Mouse (Mus musculus): Measurements from ENCODE around the gene Chd1l. TPM values are rescaled to one million over a fixed set of nuclear protein-coding genes. Genes with fewer than 3 reads are reported as not detected.

Gene Chd1l
- polyA plus RNA-seq, 1 experiment from 2014 or later = 23.0 TPM

- Histone ChIP-seq H3K4me3 (no peak overlapping the region), H3K9me3 (no peaks in the 10 kb centered on the region), H3K27ac (replicated peaks) (no peak overlapping the region), H3K36me3 (replicated peaks) (peaks cover 21% of the 10 kb centered on the region), H3K27me3 (replicated peaks; ENCODE audit: low read depth, poor library complexity, severe bottlenecking) (no peaks in the 10 kb centered on the region), H3K4me1 (no peaks in the 10 kb centered on the region)
- DNase-seq (ENCODE audit: low spot score) = no peak
- 93% methylated on average over 5 of the region's 5 CpGs for WGBS
Measured at GRCm38 (mm10) chr3:97558554-97558953, 51.4 kb downstream of the Chd1l start.

GRCm38 (mm10) chr3:97546205-97546604 lies 63.8 kb downstream of the Chd1l start:
- no peak overlapping the region for H3K27ac ChIP-seq (replicated peaks)
- 45% methylated on average over 8 of the region's 8 CpGs for WGBS
- no peak for DNase-seq (ENCODE audit: low spot score)

DNA sequence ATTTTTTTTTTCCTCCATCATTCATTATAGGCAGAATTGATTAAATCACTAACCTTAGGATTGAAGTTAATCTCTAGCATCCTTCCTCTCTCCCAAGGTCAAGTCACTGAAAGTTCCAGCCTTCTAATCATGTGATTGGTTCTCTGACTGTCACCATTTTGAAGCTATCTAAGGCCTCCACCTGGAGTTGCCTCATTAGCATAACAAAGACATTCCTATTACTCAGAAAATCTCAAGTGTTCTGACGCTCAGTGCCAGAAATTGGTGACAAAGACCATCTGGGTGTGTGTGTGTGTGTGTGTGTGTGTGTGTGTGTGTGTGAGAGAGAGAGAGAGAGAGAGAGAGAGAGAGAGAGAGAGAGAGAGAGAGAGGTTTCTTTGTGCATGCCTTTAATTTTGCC lies 69.8 kb downstream of the Chd1l start:
- Histone ChIP-seq H3K27me3 (replicated peaks; ENCODE audit: low read depth, poor library complexity, severe bottlenecking) (no peaks in the 10 kb centered on the region), H3K9me3 (no peaks in the 10 kb centered on the region), H3K4me3 (no peak overlapping the region), H3K27ac (replicated peaks) (no peak overlapping the region), H3K36me3 (replicated peaks) (no peaks in the 10 kb centered on the region), H3K4me1 (no peaks in the 10 kb centered on the region)
- 22% methylated on average over 1 of the region's 1 CpGs for WGBS
- no peak for DNase-seq (ENCODE audit: low spot score)

More at GRCm38 (mm10) chr3:97546205-97546604, 63.8 kb downstream of the Chd1l start:
- Histone ChIP-seq H3K4me3 (no peak overlapping the region), H3K27me3 (replicated peaks; ENCODE audit: low read depth, poor library complexity, severe bottlenecking) (no peaks in the 10 kb centered on the region), H3K4me1 (no peaks in the 10 kb centered on the region), H3K36me3 (replicated peaks) (no peaks in the 10 kb centered on the region), H3K9me3 (no peaks in the 10 kb centered on the region)

- DNase-seq (ENCODE audit: low spot score) = no peak
- H3K4me1 ChIP-seq = no peaks in the 10 kb centered on the region
- no peak overlapping the region for H3K27ac ChIP-seq (replicated peaks)
- H3K27me3 ChIP-seq (replicated peaks; ENCODE audit: low read depth, poor library complexity, severe bottlenecking) = no peaks in the 10 kb centered on the region
- WGBS = 65% methylated on average over 1 of the region's 1 CpGs
- H3K36me3 ChIP-seq (replicated peaks) = no peaks in the 10 kb centered on the region
- H3K9me3 ChIP-seq = no peaks in the 10 kb centered on the region
- H3K4me3 ChIP-seq = no peak overlapping the region
Measured at GRCm38 (mm10) chr3:97538634-97539033, 71.4 kb downstream of the Chd1l start.

- Histone ChIP-seq H3K27ac (replicated peaks) (no peak overlapping the region), H3K9me3 (no peaks in the 10 kb centered on the region), H3K27me3 (replicated peaks; ENCODE audit: low read depth, poor library complexity, severe bottlenecking) (no peaks in the 10 kb centered on the region), H3K4me1 (no peaks in the 10 kb centered on the region), H3K4me3 (no peak overlapping the region), H3K36me3 (replicated peaks) (no peaks in the 10 kb centered on the region)
- 89% methylated on average over 2 of the region's 2 CpGs for WGBS
- no peak for DNase-seq (ENCODE audit: low spot score)
Measured at GRCm38 (mm10) chr3:97537006-97537405, 73.0 kb downstream of the Chd1l start.

GRCm38 (mm10) chr3:97535660-97536059 lies 74.3 kb downstream of the Chd1l start:
- H3K36me3 ChIP-seq (replicated peaks) = no peaks in the 10 kb centered on the region
- H3K27me3 ChIP-seq (replicated peaks; ENCODE audit: low read depth, poor library complexity, severe bottlenecking) = no peaks in the 10 kb centered on the region
- no peak overlapping the region for H3K4me3 ChIP-seq
- no peak for DNase-seq (ENCODE audit: low spot score)
- H3K9me3 ChIP-seq = no peaks in the 10 kb centered on the region
- H3K27ac ChIP-seq (replicated peaks) = no peak overlapping the region
- 87% methylated on average over 5 of the region's 5 CpGs for WGBS
- H3K4me1 ChIP-seq = no peaks in the 10 kb centered on the region

DNA sequence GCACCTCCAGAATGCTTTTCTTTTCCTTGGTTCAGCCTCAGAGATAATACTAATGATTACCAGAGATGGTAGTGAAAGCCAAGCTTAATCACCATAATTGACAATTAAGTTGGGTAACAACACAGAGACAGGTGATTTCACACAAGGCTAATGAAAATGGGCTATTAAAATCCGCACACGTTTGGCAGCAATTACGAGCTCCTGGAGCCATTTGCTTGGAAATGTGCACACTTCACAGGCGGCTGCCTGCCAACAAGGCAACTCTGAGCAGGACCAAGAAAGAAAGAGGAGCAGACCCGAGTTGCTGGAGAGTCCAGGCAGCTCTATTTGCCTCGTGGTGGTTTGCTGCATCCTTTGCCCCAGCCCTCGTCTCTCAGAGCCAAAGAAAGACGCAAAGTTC lies 84.5 kb downstream of the Chd1l start:
- no peak overlapping the region for H3K27ac ChIP-seq (replicated peaks)
- DNase-seq (ENCODE audit: low spot score) = no peak
- H3K4me1 ChIP-seq = peaks cover 2% of the 10 kb centered on the region; the same call in 1 of the 2 replicates
- H3K36me3 ChIP-seq (replicated peaks) = no peaks in the 10 kb centered on the region
- no peaks in the 10 kb centered on the region for H3K27me3 ChIP-seq (replicated peaks; ENCODE audit: low read depth, poor library complexity, severe bottlenecking)
- WGBS = 76% methylated on average over 8 of the region's 8 CpGs
- H3K9me3 ChIP-seq = no peaks in the 10 kb centered on the region
- no peak overlapping the region for H3K4me3 ChIP-seq

DNA sequence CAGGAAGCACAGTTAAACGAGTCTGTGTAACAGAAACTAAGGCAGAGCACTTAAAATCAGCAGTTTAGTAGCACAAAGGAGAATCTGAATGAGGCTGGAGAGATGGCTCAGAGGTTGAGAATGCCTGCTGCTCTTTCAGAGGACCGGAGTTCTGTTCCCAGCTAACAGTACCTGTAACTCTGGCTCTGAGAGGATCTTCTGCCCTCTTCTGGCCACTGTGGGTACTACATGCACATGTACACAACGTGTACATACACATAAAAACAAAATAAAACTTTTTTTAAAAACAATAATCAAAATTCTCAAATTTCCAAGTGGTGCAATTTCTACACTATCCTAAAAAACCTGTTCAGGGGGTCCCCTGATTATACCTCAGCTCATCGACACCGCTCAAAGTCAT lies 85.2 kb downstream of the Chd1l start:
- Histone ChIP-seq H3K9me3 (no peaks in the 10 kb centered on the region), H3K4me1 (peaks cover 2% of the 10 kb centered on the region; the same call in 1 of the 2 replicates), H3K4me3 (no peak overlapping the region), H3K27me3 (replicated peaks; ENCODE audit: low read depth, poor library complexity, severe bottlenecking) (no peaks in the 10 kb centered on the region), H3K36me3 (replicated peaks) (no peaks in the 10 kb centered on the region), H3K27ac (replicated peaks) (no peak overlapping the region)
- DNase-seq (ENCODE audit: low spot score) = peak; percentile 22
- 79% methylated on average over 5 of the region's 5 CpGs for WGBS

DNA sequence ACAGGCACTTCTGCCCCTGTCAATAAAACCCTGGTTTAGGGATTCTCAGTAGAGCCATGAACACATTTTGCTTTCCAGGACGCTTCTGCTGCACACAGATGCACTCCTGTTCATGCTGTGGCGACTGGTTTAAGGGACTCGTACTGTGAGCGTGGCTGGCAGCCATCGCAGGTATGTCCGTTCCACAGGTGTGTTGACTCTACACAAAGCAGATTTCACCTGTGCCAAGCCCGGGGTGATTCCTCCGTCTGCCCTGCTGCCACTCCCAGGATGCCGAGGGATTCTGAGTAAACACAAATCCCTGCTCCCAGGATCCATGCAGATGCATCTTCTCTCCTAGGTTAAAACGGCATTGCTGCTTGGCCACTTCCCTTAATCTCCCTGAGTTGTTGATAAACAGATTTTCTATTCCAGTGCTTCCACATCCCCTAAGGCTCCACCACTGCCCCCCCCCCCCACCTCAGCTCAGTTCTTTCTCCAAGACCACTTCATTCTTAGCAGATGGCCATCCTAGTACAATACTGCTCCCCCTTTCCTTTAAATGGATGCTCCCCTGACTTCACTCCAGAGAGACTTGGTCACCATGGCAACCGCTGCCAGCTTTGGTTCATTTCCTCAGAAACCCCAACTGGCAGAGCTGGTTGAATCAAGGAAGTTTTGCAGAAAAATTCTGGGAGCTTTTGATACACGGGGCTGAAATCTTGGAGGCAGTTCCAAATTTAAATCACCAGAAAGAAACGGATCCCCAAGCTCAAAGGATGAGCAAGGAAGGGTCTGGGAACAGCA lies 87.9 kb downstream of the Chd1l start:
- Histone ChIP-seq H3K27me3 (replicated peaks; ENCODE audit: low read depth, poor library complexity, severe bottlenecking) (no peaks in the 10 kb centered on the region), H3K4me1 (peaks cover 2% of the 10 kb centered on the region; the same call in 1 of the 2 replicates), H3K4me3 (no peak overlapping the region), H3K36me3 (replicated peaks) (no peaks in the 10 kb centered on the region), H3K9me3 (peaks cover 20% of the 10 kb centered on the region; the same call in 1 of the 2 replicates), H3K27ac (replicated peaks) (no peak overlapping the region)
- WGBS = 75% methylated on average over 13 of the region's 13 CpGs
- DNase-seq (ENCODE audit: low spot score) = no peak

GRCm38 (mm10) chr3:97519883-97520282 lies 90.1 kb downstream of the Chd1l start:
- Histone ChIP-seq H3K9me3 (peaks cover 20% of the 10 kb centered on the region; the same call in 1 of the 2 replicates), H3K27ac (replicated peaks) (no peak overlapping the region), H3K4me1 (peaks cover 2% of the 10 kb centered on the region; the same call in 1 of the 2 replicates), H3K27me3 (replicated peaks; ENCODE audit: low read depth, poor library complexity, severe bottlenecking) (no peaks in the 10 kb centered on the region), H3K36me3 (replicated peaks) (no peaks in the 10 kb centered on the region), H3K4me3 (no peak overlapping the region)
- DNase-seq (ENCODE audit: low spot score) = no peak
- 94% methylated on average over 11 of the region's 11 CpGs for WGBS

- peaks cover under 1% of the 10 kb centered on the region; the same call in 1 of the 2 replicates for H3K9me3 ChIP-seq
- no peaks in the 10 kb centered on the region for H3K36me3 ChIP-seq (replicated peaks)
- WGBS = 93% methylated on average over 3 of the region's 3 CpGs
- H3K4me3 ChIP-seq = no peak overlapping the region
- DNase-seq (ENCODE audit: low spot score) = no peak
- H3K4me1 ChIP-seq = no peaks in the 10 kb centered on the region
- no peak overlapping the region for H3K27ac ChIP-seq (replicated peaks)
- no peaks in the 10 kb centered on the region for H3K27me3 ChIP-seq (replicated peaks; ENCODE audit: low read depth, poor library complexity, severe bottlenecking)
Measured at GRCm38 (mm10) chr3:97512296-97512695, 97.7 kb downstream of the Chd1l start.
